Mouse (Mus musculus) granulocyte monocyte progenitor cell, adult 5-6 weeks (primary cell): ENCODE data around the gene Gm20924. TPM values are rescaled to one million over a fixed set of nuclear protein-coding genes. Genes with fewer than 3 reads are reported as not detected.
"Not testable (repeated sequence)": the region's sequence is repeated elsewhere in the genome, so short reads cannot be mapped to it uniquely, and the experiment has no call there.

ENCODE experiments used
- ATAC-seq: replicated peaks from 2 replicates; pipeline ENCODE4 v1.8.0; 2016; ENCODE audit warnings: mild to moderate bottlenecking, moderate TSS enrichment, inconsistent platforms; ENCODE audit not compliant: poor library complexity, severe bottlenecking
- total RNA-seq, 2 experiments: library from RNA; stranded (forward) in 1 of 2; stranded (reverse) in 1 of 2; fragments of 200-712, 200-1000 nt in 1 of 2; fragments of >200 nt in 1 of 2; fragmentation: Nextera tagmentation in 1 of 2; gene quantifications; 2 replicates each; pipeline ENCODE4 v1.2.3; 2014 to 2017

Gm20924 gene
- total RNA-seq (2014; fragmentation: Nextera tagmentation), result not detected in 2 replicates
- total RNA-seq (2017), result not detected in 2 replicates

- ATAC-seq, result not testable (repeated sequence)
These were observed at the start of gene Gm20924 for GRCm38 (mm10) chrY:65207427-65207826. TSS of gene Gm20924 (minus strand) at chrY:65207527.

Other genes starting within 250 kb of the Gm20924 start
- not detected in 2 replicates for gene Gm20736, start 170.2 kb upstream of the Gm20924 start, total RNA-seq (2014; fragmentation: Nextera tagmentation)
- gene Gm20736, start 170.2 kb upstream of the Gm20924 start, total RNA-seq (2017), result not detected in 2 replicates